ENCODE assay signal across 18 mouse cellular contexts in genomic region chr10:121040911-121041310, GRCm38 (mm10). TPM values are rescaled to one million over a fixed set of nuclear protein-coding genes. Genes with fewer than 3 reads are reported as not detected.
DNase-seq lines count a peak whose midpoint lies in the region; ATAC-seq lines count a peak whose summit lies in the region.
"Had no signal": no experiment of that assay in that cellular context is flagged by ENCODE, and none has a peak within 500 bp of the region (broad histone marks: within the 10 kb centered on the region; RNA-seq: fewer than 3 reads in every experiment).

No protein-coding gene starts in this region.

- H3K9ac ChIP-seq in forebrain, embryonic 16.5 days (replicated peaks; ENCODE audit: low read depth, low read length), result no peak overlapping the region
- no peak overlapping the region for H3K9ac ChIP-seq in embryonic facial prominence, embryonic 12.5 days
- no peak overlapping the region for H3K9ac ChIP-seq in intestine, embryonic 16.5 days (ENCODE audit: low read depth, low read length)
- H3K9ac ChIP-seq: heart, embryonic 13.5 days; hindbrain, embryonic 15.5 days had no signal

- 0 out of 2 replicates have a peak, but pooled peaks cover 5% of the 10 kb centered on the region for H3K4me1 ChIP-seq in forebrain, embryonic 16.5 days (replicated peaks; ENCODE audit: control insufficient read depth, insufficient read depth, low read length)
- H3K4me1 ChIP-seq in forebrain, embryonic 10.5 days, result no peaks in the 10 kb centered on the region
- H3K4me1 ChIP-seq in embryonic facial prominence, embryonic 12.5 days, result peaks cover 17% of the 10 kb centered on the region
- peaks cover 3% of the 10 kb centered on the region; the same call in 1 of the 2 replicates for H3K4me1 ChIP-seq in intestine, embryonic 16.5 days (ENCODE audit: control insufficient read depth, insufficient read depth, low read length)
- H3K4me1 ChIP-seq: heart, embryonic 13.5 days; hindbrain, embryonic 15.5 days; megakaryocyte, embryonic 14.5 days had no signal

- no peaks in the 10 kb centered on the region for H3K9me3 ChIP-seq in forebrain, embryonic 16.5 days (ENCODE audit: control insufficient read depth, low read length)
- H3K9me3 ChIP-seq in forebrain, embryonic 10.5 days, result no peaks in the 10 kb centered on the region
- no peaks in the 10 kb centered on the region for H3K9me3 ChIP-seq in embryonic facial prominence, embryonic 12.5 days
- H3K9me3 ChIP-seq in intestine, embryonic 16.5 days (ENCODE audit: control insufficient read depth, low read length), result no peaks in the 10 kb centered on the region
- H3K9me3 ChIP-seq: heart, embryonic 13.5 days; hindbrain, embryonic 15.5 days; megakaryocyte, embryonic 14.5 days had no signal

- no peak overlapping the region for H3K4me3 ChIP-seq in forebrain, embryonic 16.5 days (replicated peaks; ENCODE audit: low read length)
- H3K4me3 ChIP-seq in forebrain, embryonic 10.5 days, result no peak overlapping the region
- H3K4me3 ChIP-seq in embryonic facial prominence, embryonic 12.5 days, result no peak overlapping the region
- no peak overlapping the region for H3K4me3 ChIP-seq in intestine, embryonic 16.5 days (ENCODE audit: low read length)
- H3K4me3 ChIP-seq: heart, embryonic 13.5 days; hindbrain, embryonic 15.5 days; megakaryocyte, embryonic 14.5 days; myocyte had no signal

- H3K36me3 ChIP-seq in forebrain, embryonic 16.5 days (ENCODE audit: control insufficient read depth, insufficient read depth), result no peaks in the 10 kb centered on the region
- H3K36me3 ChIP-seq in forebrain, embryonic 10.5 days (replicated peaks), result no peaks in the 10 kb centered on the region
- H3K36me3 ChIP-seq in embryonic facial prominence, embryonic 12.5 days, result no peaks in the 10 kb centered on the region
- H3K36me3 ChIP-seq in intestine, embryonic 16.5 days (ENCODE audit: control insufficient read depth, insufficient read depth, low read length), result no peaks in the 10 kb centered on the region
- H3K36me3 ChIP-seq: G1E; heart, embryonic 13.5 days; hindbrain, embryonic 15.5 days had no signal

- no peak overlapping the region for H3K4me2 ChIP-seq in forebrain, embryonic 16.5 days (ENCODE audit: low read length)
- peak overlapping the region; percentile 29; the same call in 1 of the 2 replicates for H3K4me2 ChIP-seq in embryonic facial prominence, embryonic 12.5 days (replicated peaks)
- H3K4me2 ChIP-seq in intestine, embryonic 16.5 days (ENCODE audit: low read depth, low read length), result peak overlapping the region; percentile 9; the same call in 1 of the 2 replicates
- H3K4me2 ChIP-seq: heart, embryonic 13.5 days; hindbrain, embryonic 15.5 days; liver, embryonic 11.5 days had no signal

- WGBS in forebrain, embryonic 16.5 days, result 65% methylated on average over 14 of the region's 14 CpGs
- WGBS in forebrain, embryonic 10.5 days, result 81% methylated on average over 14 of the region's 14 CpGs
- WGBS in embryonic facial prominence, embryonic 12.5 days, result 31% methylated on average over 14 of the region's 14 CpGs
- 57% methylated on average over 14 of the region's 14 CpGs for WGBS in intestine, embryonic 16.5 days

- H3K27me3 ChIP-seq in forebrain, embryonic 16.5 days (replicated peaks; ENCODE audit: control insufficient read depth, insufficient read depth, low read length), result 0 out of 2 replicates have a peak, but pooled peaks cover 8% of the 10 kb centered on the region
- peaks cover 16% of the 10 kb centered on the region for H3K27me3 ChIP-seq in forebrain, embryonic 10.5 days (ENCODE audit: poor library complexity, severe bottlenecking)
- H3K27me3 ChIP-seq in embryonic facial prominence, embryonic 12.5 days, result no peaks in the 10 kb centered on the region
- peaks cover 4% of the 10 kb centered on the region; the same call in 1 of the 2 replicates for H3K27me3 ChIP-seq in intestine, embryonic 16.5 days (replicated peaks; ENCODE audit: control insufficient read depth, insufficient read depth, low read length)

- H3K27ac ChIP-seq in forebrain, embryonic 16.5 days (ENCODE audit: low read length), result no peak overlapping the region
- H3K27ac ChIP-seq in forebrain, embryonic 10.5 days, result no peak overlapping the region
- 0 out of 2 replicates have a peak overlapping the region, but pooled peaks have one; percentile 69 for H3K27ac ChIP-seq in embryonic facial prominence, embryonic 12.5 days
- no peak overlapping the region for H3K27ac ChIP-seq in intestine, embryonic 16.5 days (ENCODE audit: low read length)
- H3K27ac ChIP-seq: heart, embryonic 13.5 days; hindbrain, embryonic 15.5 days had no signal

- ATAC-seq in forebrain, embryonic 16.5 days, result peak; percentile 26; the same call in 1 of the 2 replicates
- no peak for ATAC-seq in embryonic facial prominence, embryonic 12.5 days (ENCODE audit: insufficient number of reproducible peaks, insufficient read depth, low FRiP score, low TSS enrichment)
- ATAC-seq in intestine, embryonic 16.5 days, result no peak

- no peak for DNase-seq in forebrain, embryonic 10.5 days (ENCODE audit: extremely low spot score, low spot score)
- peak; percentile 74 for DNase-seq in embryo, embryonic 10.5 days (ENCODE audit: low spot score)
- no peak for DNase-seq in left cerebral cortex, adult 9 months (ENCODE audit: low spot score in 2 of 2)
- no peak for DNase-seq in layer of hippocampus, adult 11-12 months (ENCODE audit: low spot score)
- DNase-seq in right cerebral cortex, adult 2 months (ENCODE audit: low spot score in 2 of 2), result no peak
- DNase-seq: adrenal gland, postnatal 10 days; kidney, postnatal 14 days; layer of hippocampus, postnatal 36 days had no signal

RNA-seq across cellular contexts. Expression of gene Wif1, which starts 7.2 kb away (rescaled TPM):
- 2.1 and 3.0 TPM in 2 replicates for polyA plus RNA-seq in forebrain, embryonic 16.5 days (2015; fragmentation: Nextera tagmentation; extraction: Ambion mirVana)
- polyA plus RNA-seq in forebrain, embryonic 10.5 days (2016; fragmentation: Nextera tagmentation; extraction: Ambion mirVana), result 2.6 and 2.7 TPM in 2 replicates
- 20.9 and 23.8 TPM in 2 replicates for polyA plus RNA-seq in embryonic facial prominence, embryonic 12.5 days (2016; fragmentation: Nextera tagmentation; extraction: Ambion mirVana)
- polyA plus RNA-seq in intestine, embryonic 16.5 days (2015; fragmentation: Nextera tagmentation; extraction: Ambion mirVana), result 0.51 and 0.57 TPM in 2 replicates
- polyA plus RNA-seq: G1E; thymus, postnatal 0 days had no signal
